Mouse (Mus musculus): ENCODE measurements around the gene Slc45a1. TPM values are rescaled to one million over a fixed set of nuclear protein-coding genes. Genes with fewer than 3 reads are reported as not detected.
A peak's percentile ranks its signal among the peaks of the same experiment; 100 is the strongest.

Gene Slc45a1
- polyA plus RNA-seq, 1 experiment from 2014 or later = 25.8 TPM

DNA sequence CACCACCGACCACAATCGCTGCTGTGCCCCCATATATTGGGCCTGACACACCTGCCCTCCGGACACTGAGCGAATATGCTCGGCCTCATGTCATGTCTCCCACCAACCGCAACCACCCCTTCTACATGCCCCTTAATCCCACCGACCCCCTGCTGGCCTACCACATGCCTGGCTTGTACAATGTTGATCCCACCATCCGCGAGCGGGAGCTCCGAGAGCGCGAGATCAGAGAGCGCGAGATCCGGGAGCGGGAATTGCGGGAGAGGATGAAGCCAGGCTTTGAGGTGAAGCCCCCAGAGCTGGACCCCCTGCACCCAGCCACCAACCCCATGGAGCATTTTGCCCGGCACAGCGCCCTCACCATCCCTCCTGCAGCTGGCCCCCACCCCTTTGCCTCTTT, 35.1 kb downstream of the Slc45a1 start:
- Histone ChIP-seq H3K4me2 (ENCODE audit: low read length) (no peak overlapping the region), H3K4me1 (replicated peaks; ENCODE audit: control insufficient read depth, insufficient read depth, low read length) (no peaks in the 10 kb centered on the region), H3K27ac (ENCODE audit: low read length) (no peak overlapping the region), H3K4me3 (replicated peaks; ENCODE audit: low read length) (no peak overlapping the region), H3K27me3 (replicated peaks; ENCODE audit: control insufficient read depth, insufficient read depth, low read length) (no peaks in the 10 kb centered on the region), H3K9me3 (ENCODE audit: control insufficient read depth, low read length) (no peaks in the 10 kb centered on the region), H3K36me3 (ENCODE audit: control insufficient read depth, insufficient read depth) (peaks cover 47% of the 10 kb centered on the region), H3K9ac (replicated peaks; ENCODE audit: low read depth, low read length) (no peak overlapping the region)
- no peak for ATAC-seq
- 95% methylated on average over 20 of the region's 20 CpGs for WGBS

DNA sequence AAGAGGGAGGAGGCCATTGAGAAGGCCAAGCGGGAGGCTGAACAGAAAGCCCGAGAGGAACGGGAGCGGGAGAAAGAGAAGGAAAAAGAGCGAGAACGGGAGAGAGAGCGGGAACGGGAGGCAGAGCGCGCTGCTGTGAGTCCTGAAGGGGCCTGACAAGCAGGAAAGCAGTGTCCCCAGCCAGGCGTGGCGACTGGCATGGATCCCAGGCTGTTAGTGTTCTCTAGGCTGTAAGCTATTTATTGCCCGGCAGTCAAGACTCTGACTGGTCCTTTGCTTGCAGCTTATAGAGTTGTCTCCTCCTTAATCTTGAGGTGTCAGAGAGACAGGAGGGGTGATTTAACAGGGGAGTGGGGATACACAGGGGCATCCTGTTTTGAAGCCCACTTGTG, 35.9 kb downstream of the Slc45a1 start:
- Histone ChIP-seq H3K4me1 (replicated peaks; ENCODE audit: control insufficient read depth, insufficient read depth, low read length) (no peaks in the 10 kb centered on the region), H3K9me3 (ENCODE audit: control insufficient read depth, low read length) (no peaks in the 10 kb centered on the region), H3K9ac (replicated peaks; ENCODE audit: low read depth, low read length) (no peak overlapping the region), H3K4me3 (replicated peaks; ENCODE audit: low read length) (no peak overlapping the region), H3K36me3 (ENCODE audit: control insufficient read depth, insufficient read depth) (peaks cover 47% of the 10 kb centered on the region), H3K27ac (ENCODE audit: low read length) (no peak overlapping the region), H3K4me2 (ENCODE audit: low read length) (no peak overlapping the region), H3K27me3 (replicated peaks; ENCODE audit: control insufficient read depth, insufficient read depth, low read length) (no peaks in the 10 kb centered on the region)
- ATAC-seq = no peak
- 79% methylated on average over 13 of the region's 13 CpGs for WGBS

GRCm38 (mm10) chr4:150615251-150616028, 36.5 kb downstream of the Slc45a1 start:
- Histone ChIP-seq H3K4me1 (replicated peaks; ENCODE audit: control insufficient read depth, insufficient read depth, low read length) (no peaks in the 10 kb centered on the region), H3K27ac (ENCODE audit: low read length) (no peak overlapping the region), H3K9me3 (ENCODE audit: control insufficient read depth, low read length) (no peaks in the 10 kb centered on the region), H3K4me2 (ENCODE audit: low read length) (no peak overlapping the region), H3K4me3 (replicated peaks; ENCODE audit: low read length) (no peak overlapping the region), H3K9ac (replicated peaks; ENCODE audit: low read depth, low read length) (no peak overlapping the region), H3K36me3 (ENCODE audit: control insufficient read depth, insufficient read depth) (peaks cover 47% of the 10 kb centered on the region), H3K27me3 (replicated peaks; ENCODE audit: control insufficient read depth, insufficient read depth, low read length) (no peaks in the 10 kb centered on the region)
- WGBS = 91% methylated on average over 12 of the region's 12 CpGs
- ATAC-seq = no peak

GRCm38 (mm10) chr4:150613715-150614114, 38.3 kb downstream of the Slc45a1 start:
- Histone ChIP-seq H3K36me3 (ENCODE audit: control insufficient read depth, insufficient read depth) (peaks cover 47% of the 10 kb centered on the region), H3K9me3 (ENCODE audit: control insufficient read depth, low read length) (no peaks in the 10 kb centered on the region), H3K4me3 (replicated peaks; ENCODE audit: low read length) (no peak overlapping the region), H3K27me3 (replicated peaks; ENCODE audit: control insufficient read depth, insufficient read depth, low read length) (no peaks in the 10 kb centered on the region), H3K9ac (replicated peaks; ENCODE audit: low read depth, low read length) (no peak overlapping the region), H3K27ac (ENCODE audit: low read length) (no peak overlapping the region), H3K4me2 (ENCODE audit: low read length) (no peak overlapping the region), H3K4me1 (replicated peaks; ENCODE audit: control insufficient read depth, insufficient read depth, low read length) (no peaks in the 10 kb centered on the region)
- 93% methylated on average over 7 of the region's 7 CpGs for WGBS
- ATAC-seq = no peak

DNA sequence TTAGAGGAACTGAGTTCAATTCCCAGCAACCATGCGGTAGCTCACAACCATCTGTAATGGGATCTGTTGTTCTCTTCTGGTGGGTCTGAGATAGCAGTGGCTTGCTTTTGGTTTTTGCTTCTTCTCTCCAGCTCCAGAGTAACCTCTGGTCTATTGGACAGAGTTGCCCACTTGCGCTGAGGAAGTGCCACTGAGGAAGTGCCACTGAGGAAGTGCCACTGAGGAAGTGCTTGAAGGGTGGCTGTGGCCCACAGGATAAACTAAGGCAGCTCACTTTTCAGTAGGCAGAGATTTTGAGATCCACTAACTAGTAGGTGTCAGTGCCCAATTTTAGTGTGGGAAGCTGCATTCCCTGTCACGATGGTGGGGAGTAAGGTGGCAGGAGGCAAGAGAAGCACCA, 43.3 kb downstream of the Slc45a1 start:
- H3K27ac ChIP-seq (ENCODE audit: low read length) = no peak overlapping the region

GRCm38 (mm10) chr4:150606449-150607161, 45.4 kb downstream of the Slc45a1 start:
- H3K36me3 ChIP-seq (ENCODE audit: control insufficient read depth, insufficient read depth) = no peaks in the 10 kb centered on the region
- H3K27me3 ChIP-seq (replicated peaks; ENCODE audit: control insufficient read depth, insufficient read depth, low read length) = no peaks in the 10 kb centered on the region
- H3K9me3 ChIP-seq (ENCODE audit: control insufficient read depth, low read length) = no peaks in the 10 kb centered on the region
- H3K27ac ChIP-seq (ENCODE audit: low read length) = peak overlapping the region; percentile 67
- peaks cover 17% of the 10 kb centered on the region for H3K4me1 ChIP-seq (replicated peaks; ENCODE audit: control insufficient read depth, insufficient read depth, low read length)
- H3K4me3 ChIP-seq (replicated peaks; ENCODE audit: low read length) = no peak overlapping the region
- no peak overlapping the region for H3K4me2 ChIP-seq (ENCODE audit: low read length)
- ATAC-seq = peak; percentile 78
- 0% methylated on average over 3 of the region's 3 CpGs for WGBS
- no peak overlapping the region for H3K9ac ChIP-seq (replicated peaks; ENCODE audit: low read depth, low read length)

More for the DNA sequence above, 43.3 kb downstream of the Slc45a1 start:
- no peak overlapping the region for H3K4me3 ChIP-seq (replicated peaks; ENCODE audit: low read length)
- H3K36me3 ChIP-seq (ENCODE audit: control insufficient read depth, insufficient read depth) = peaks cover 15% of the 10 kb centered on the region
- H3K27me3 ChIP-seq (replicated peaks; ENCODE audit: control insufficient read depth, insufficient read depth, low read length) = no peaks in the 10 kb centered on the region
- no peak overlapping the region for H3K9ac ChIP-seq (replicated peaks; ENCODE audit: low read depth, low read length)
- H3K4me2 ChIP-seq (ENCODE audit: low read length) = no peak overlapping the region
- 92% methylated on average over 3 of the region's 3 CpGs for WGBS
- peaks cover 17% of the 10 kb centered on the region for H3K4me1 ChIP-seq (replicated peaks; ENCODE audit: control insufficient read depth, insufficient read depth, low read length)
- ATAC-seq = no peak
- no peaks in the 10 kb centered on the region for H3K9me3 ChIP-seq (ENCODE audit: control insufficient read depth, low read length)

DNA sequence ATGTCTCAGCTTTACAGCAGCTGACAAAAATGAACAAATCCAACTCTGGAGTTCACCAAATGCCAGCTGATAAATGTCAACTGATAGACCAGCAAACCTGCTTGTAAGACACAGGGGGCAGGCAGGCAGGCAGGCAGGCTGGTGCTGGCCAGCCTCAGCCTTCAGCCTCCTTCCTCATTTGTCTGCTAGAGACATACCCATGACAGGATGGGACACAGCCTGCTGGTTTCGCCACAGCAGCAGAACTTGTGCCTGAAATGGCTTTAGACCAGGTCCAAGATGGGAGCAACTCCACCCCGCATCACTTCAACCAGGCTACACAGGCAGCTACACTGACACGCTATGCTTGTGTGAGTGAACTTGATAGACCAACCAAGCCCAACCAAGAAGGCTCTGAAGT, 46.2 kb downstream of the Slc45a1 start:
- no peak for ATAC-seq
- peak overlapping the region; percentile 67 for H3K27ac ChIP-seq (ENCODE audit: low read length)
- WGBS = 78% methylated on average over 3 of the region's 3 CpGs
- H3K9ac ChIP-seq (replicated peaks; ENCODE audit: low read depth, low read length) = no peak overlapping the region
- no peaks in the 10 kb centered on the region for H3K9me3 ChIP-seq (ENCODE audit: control insufficient read depth, low read length)
- no peaks in the 10 kb centered on the region for H3K36me3 ChIP-seq (ENCODE audit: control insufficient read depth, insufficient read depth)
- H3K4me1 ChIP-seq (replicated peaks; ENCODE audit: control insufficient read depth, insufficient read depth, low read length) = peaks cover 17% of the 10 kb centered on the region
- no peak overlapping the region for H3K4me3 ChIP-seq (replicated peaks; ENCODE audit: low read length)
- no peak overlapping the region for H3K4me2 ChIP-seq (ENCODE audit: low read length)
- H3K27me3 ChIP-seq (replicated peaks; ENCODE audit: control insufficient read depth, insufficient read depth, low read length) = no peaks in the 10 kb centered on the region

DNA sequence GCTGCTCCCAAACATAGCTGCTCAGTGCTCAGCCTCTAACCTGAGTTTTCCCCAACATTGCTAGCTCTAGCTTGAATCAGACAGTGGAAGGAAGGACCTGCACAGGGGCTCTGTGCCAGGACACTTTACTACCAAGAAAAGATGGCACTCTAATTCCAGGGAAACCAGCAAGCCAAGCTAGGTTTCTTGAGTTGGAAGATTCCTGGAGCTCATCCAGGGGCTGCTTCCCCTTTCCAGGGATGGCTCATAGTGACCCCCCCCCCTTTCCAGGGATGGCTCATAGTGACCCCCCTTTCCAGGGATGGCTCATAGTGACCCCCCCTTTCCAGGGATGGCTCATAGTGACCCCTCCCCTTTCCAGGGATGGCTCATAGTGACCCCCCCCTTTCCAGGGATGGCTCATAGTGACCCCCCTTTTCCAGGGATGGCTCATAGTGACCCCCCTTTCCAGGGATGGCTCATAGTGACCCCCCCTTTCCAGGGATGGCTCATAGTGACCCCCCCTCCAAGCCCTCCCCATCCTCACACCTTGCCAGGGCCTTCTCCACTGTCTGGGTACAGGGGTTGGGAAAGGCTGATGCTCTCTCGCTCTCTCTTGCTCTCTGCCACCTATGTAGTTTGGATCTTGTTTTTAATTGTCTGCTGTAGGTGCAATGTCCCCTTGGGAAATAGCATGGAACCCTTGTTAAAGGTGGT, 48.5 kb downstream of the Slc45a1 start:
- H3K9ac ChIP-seq (replicated peaks; ENCODE audit: low read depth, low read length) = no peak overlapping the region
- no peak overlapping the region for H3K4me2 ChIP-seq (ENCODE audit: low read length)
- no peaks in the 10 kb centered on the region for H3K36me3 ChIP-seq (ENCODE audit: control insufficient read depth, insufficient read depth)
- H3K4me3 ChIP-seq (replicated peaks; ENCODE audit: low read length) = no peak overlapping the region
- no peaks in the 10 kb centered on the region for H3K27me3 ChIP-seq (replicated peaks; ENCODE audit: control insufficient read depth, insufficient read depth, low read length)
- H3K4me1 ChIP-seq (replicated peaks; ENCODE audit: control insufficient read depth, insufficient read depth, low read length) = peaks cover 26% of the 10 kb centered on the region
- no peak overlapping the region for H3K27ac ChIP-seq (ENCODE audit: low read length)
- no peak for ATAC-seq
- 100% methylated on average over 1 of the region's 1 CpGs for WGBS
- H3K9me3 ChIP-seq (ENCODE audit: control insufficient read depth, low read length) = no peaks in the 10 kb centered on the region

GRCm38 (mm10) chr4:150601489-150601888, 50.5 kb downstream of the Slc45a1 start:
- Histone ChIP-seq H3K4me1 (replicated peaks; ENCODE audit: control insufficient read depth, insufficient read depth, low read length) (peaks cover 21% of the 10 kb centered on the region), H3K27ac (ENCODE audit: low read length) (no peak overlapping the region), H3K9me3 (ENCODE audit: control insufficient read depth, low read length) (no peaks in the 10 kb centered on the region), H3K27me3 (replicated peaks; ENCODE audit: control insufficient read depth, insufficient read depth, low read length) (no peaks in the 10 kb centered on the region), H3K4me3 (replicated peaks; ENCODE audit: low read length) (no peak overlapping the region), H3K36me3 (ENCODE audit: control insufficient read depth, insufficient read depth) (no peaks in the 10 kb centered on the region), H3K9ac (replicated peaks; ENCODE audit: low read depth, low read length) (no peak overlapping the region), H3K4me2 (ENCODE audit: low read length) (no peak overlapping the region)
- WGBS = 52% methylated on average over 10 of the region's 10 CpGs
- no peak for ATAC-seq

Data from forebrain, embryonic 16.5 days (tissue).